Mouse (Mus musculus): ENCODE measurements around the gene Heatr5a. TPM values are rescaled to one million over a fixed set of nuclear protein-coding genes. Genes with fewer than 3 reads are reported as not detected.

The Heatr5a gene
- total and polyA plus RNA-seq, 3 experiments: 20.6 to 23.6 (median 21.4) TPM

DNA sequence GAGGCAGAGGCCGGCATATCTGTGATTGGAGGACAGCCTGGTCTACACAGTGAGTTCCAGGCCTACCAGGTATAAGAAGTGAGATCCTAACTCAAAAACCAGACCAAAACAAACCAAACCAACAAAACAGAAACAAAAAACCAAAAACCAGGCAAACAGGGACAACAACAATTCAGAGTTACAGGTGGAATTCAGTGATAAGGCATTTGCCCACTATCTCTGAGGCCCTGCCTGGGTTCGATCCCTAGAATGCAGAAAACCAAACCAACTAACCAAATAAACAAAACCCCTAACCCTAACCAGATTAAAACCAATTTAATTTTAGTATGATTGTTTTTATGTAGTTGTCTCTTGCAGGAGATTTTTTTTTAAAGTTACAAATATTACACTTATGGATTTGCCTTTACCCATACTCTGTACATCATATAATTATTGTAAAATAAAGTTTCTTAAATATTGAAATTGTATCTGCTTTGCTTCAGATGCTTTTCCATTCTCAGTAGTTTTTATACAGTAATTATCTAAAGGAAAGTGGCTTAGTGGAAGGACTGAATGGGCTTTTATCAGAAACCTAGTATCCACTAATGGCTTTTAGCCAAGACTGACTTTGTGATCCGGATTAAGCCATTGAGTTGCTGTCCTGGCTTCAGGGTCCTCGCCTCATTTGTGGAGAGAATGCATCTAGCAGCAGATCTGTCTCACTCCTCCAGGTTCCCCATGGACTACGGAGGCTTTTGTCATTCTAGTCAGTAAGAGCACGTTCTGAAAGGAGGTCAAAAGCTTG lies 128.8 kb downstream of the Heatr5a start:
- Histone ChIP-seq H3K4me3 (no peak overlapping the region), H3K9ac (ENCODE audit: low read depth, low read length) (no peak overlapping the region), H3K79me2 (replicated peaks; ENCODE audit: control insufficient read depth, insufficient read depth, low read length) (no peaks in the 10 kb centered on the region), H3K27me3 (ENCODE audit: control insufficient read depth, insufficient read depth, low read length) (no peaks in the 10 kb centered on the region), H3K27ac (no peak overlapping the region), H3K4me1 (ENCODE audit: control insufficient read depth, insufficient read depth, low read length) (0 out of 2 replicates have a peak, but pooled peaks cover 1% of the 10 kb centered on the region), H3K36me3 (ENCODE audit: control insufficient read depth, insufficient read depth, low read length) (peaks cover 3% of the 10 kb centered on the region)
- WGBS: 59% methylated on average over 6 of the region's 6 CpGs
- intact Hi-C loops (cut with DNase I): no loop called here
- TF ChIP-seq EP300 (IDR thresholded peaks at IDR 0.05; ENCODE audit: insufficient read depth, low read depth, low read length) (no peak), CTCF (IDR thresholded peaks at IDR 0.05) (no peak)
- DNase-seq: no peak

DNA sequence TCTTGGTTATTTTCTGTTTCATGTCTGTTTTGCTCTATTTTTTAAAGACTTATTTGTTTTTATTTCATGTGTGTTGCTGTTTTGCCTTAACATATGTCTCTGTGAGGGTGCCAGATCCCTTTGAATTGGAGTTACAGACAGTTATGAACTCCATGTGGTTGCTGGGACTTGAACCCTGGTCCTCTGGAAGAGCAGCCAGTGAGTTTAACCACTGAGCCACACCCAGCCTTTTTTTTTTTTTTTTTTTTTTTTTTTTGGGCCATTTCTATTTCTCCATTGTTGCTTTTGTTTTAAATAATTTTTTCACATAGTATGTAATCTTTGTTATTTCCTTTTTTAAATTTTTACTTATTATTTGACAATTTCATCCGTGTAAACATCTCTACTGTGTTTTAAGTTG lies 131.3 kb downstream of the Heatr5a start:
- no peak overlapping the region for H3K4me3 ChIP-seq
- 0 out of 2 replicates have a peak, but pooled peaks cover 1% of the 10 kb centered on the region for H3K4me1 ChIP-seq (ENCODE audit: control insufficient read depth, insufficient read depth, low read length)
- intact Hi-C loops (cut with DNase I): no loop called here
- TF ChIP-seq POLR2A (IDR thresholded peaks at IDR 0.05; ENCODE audit: insufficient read depth, low read depth, low read length): no peak
- TF ChIP-seq CTCF (IDR thresholded peaks at IDR 0.05): no peak
- TF ChIP-seq EP300 (IDR thresholded peaks at IDR 0.05; ENCODE audit: insufficient read depth, low read depth, low read length): no peak
- no peak overlapping the region for H3K9ac ChIP-seq (ENCODE audit: low read depth, low read length)
- no peak overlapping the region for H3K27ac ChIP-seq
- H3K27me3 ChIP-seq (ENCODE audit: control insufficient read depth, insufficient read depth, low read length): no peaks in the 10 kb centered on the region
- WGBS: 89% methylated on average over 1 of the region's 1 CpGs
- H3K79me2 ChIP-seq (replicated peaks; ENCODE audit: control insufficient read depth, insufficient read depth, low read length): no peaks in the 10 kb centered on the region
- H3K36me3 ChIP-seq (ENCODE audit: control insufficient read depth, insufficient read depth, low read length): peaks cover 3% of the 10 kb centered on the region
- no peak for DNase-seq

GRCm38 (mm10) chr12:51835219-51835618 lies 135.9 kb downstream of the Heatr5a start:
- intact Hi-C loops (cut with DNase I): no loop called here
- Histone ChIP-seq H3K36me3 (ENCODE audit: control insufficient read depth, insufficient read depth, low read length) (peaks cover 3% of the 10 kb centered on the region), H3K79me2 (replicated peaks; ENCODE audit: control insufficient read depth, insufficient read depth, low read length) (no peaks in the 10 kb centered on the region), H3K27ac (no peak overlapping the region), H3K4me1 (ENCODE audit: control insufficient read depth, insufficient read depth, low read length) (no peaks in the 10 kb centered on the region), H3K9ac (ENCODE audit: low read depth, low read length) (no peak overlapping the region), H3K4me3 (no peak overlapping the region), H3K27me3 (ENCODE audit: control insufficient read depth, insufficient read depth, low read length) (no peaks in the 10 kb centered on the region)
- no peak for DNase-seq
- TF ChIP-seq POLR2A (IDR thresholded peaks at IDR 0.05; ENCODE audit: insufficient read depth, low read depth, low read length) (no peak), EP300 (IDR thresholded peaks at IDR 0.05; ENCODE audit: insufficient read depth, low read depth, low read length) (no peak), CTCF (IDR thresholded peaks at IDR 0.05) (no peak)
- 34% methylated on average over 3 of the region's 3 CpGs for WGBS

GRCm38 (mm10) chr12:51831931-51832330 lies 139.2 kb downstream of the Heatr5a start:
- Histone ChIP-seq H3K4me1 (ENCODE audit: control insufficient read depth, insufficient read depth, low read length) (peaks cover 3% of the 10 kb centered on the region; the same call in 1 of the 2 replicates), H3K4me3 (no peak overlapping the region), H3K36me3 (ENCODE audit: control insufficient read depth, insufficient read depth, low read length) (peaks cover 12% of the 10 kb centered on the region), H3K27me3 (ENCODE audit: control insufficient read depth, insufficient read depth, low read length) (no peaks in the 10 kb centered on the region), H3K9ac (ENCODE audit: low read depth, low read length) (no peak overlapping the region), H3K79me2 (replicated peaks; ENCODE audit: control insufficient read depth, insufficient read depth, low read length) (no peaks in the 10 kb centered on the region), H3K27ac (no peak overlapping the region)
- no peak for DNase-seq
- intact Hi-C loops (cut with DNase I): no loop called here
- WGBS: 92% methylated on average over 13 of the region's 13 CpGs
- TF ChIP-seq CTCF (IDR thresholded peaks at IDR 0.05): no peak
- no peak for TF ChIP-seq EP300 (IDR thresholded peaks at IDR 0.05; ENCODE audit: insufficient read depth, low read depth, low read length)
- no peak for TF ChIP-seq POLR2A (IDR thresholded peaks at IDR 0.05; ENCODE audit: insufficient read depth, low read depth, low read length)

DNA sequence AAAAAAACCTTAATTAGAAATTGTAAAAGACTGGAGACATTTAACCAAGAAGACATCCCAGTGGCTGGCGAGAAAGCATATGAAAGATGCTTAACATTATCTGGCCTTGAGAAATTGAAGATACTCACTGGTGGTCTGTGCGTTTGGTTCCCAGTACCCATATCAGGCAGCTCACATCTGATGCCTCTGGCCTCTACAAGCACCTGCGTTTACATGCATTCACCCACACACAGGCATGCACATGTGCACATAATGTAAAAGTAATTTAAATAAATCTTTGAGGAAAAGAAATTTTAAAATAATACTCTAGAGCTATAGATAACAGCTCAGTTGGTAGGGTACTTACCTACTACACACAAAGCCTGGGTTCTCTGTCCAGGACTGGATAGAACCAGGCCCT lies 139.8 kb downstream of the Heatr5a start:
- no peak for TF ChIP-seq CTCF (IDR thresholded peaks at IDR 0.05)
- no peak for TF ChIP-seq EP300 (IDR thresholded peaks at IDR 0.05; ENCODE audit: insufficient read depth, low read depth, low read length)
- TF ChIP-seq POLR2A (IDR thresholded peaks at IDR 0.05; ENCODE audit: insufficient read depth, low read depth, low read length): no peak
- DNase-seq: no peak
- no peak overlapping the region for H3K9ac ChIP-seq (ENCODE audit: low read depth, low read length)
- H3K27ac ChIP-seq: peak overlapping the region; percentile 95
- no peaks in the 10 kb centered on the region for H3K27me3 ChIP-seq (ENCODE audit: control insufficient read depth, insufficient read depth, low read length)
- no peak overlapping the region for H3K4me3 ChIP-seq
- WGBS: 97% methylated on average over 3 of the region's 3 CpGs
- intact Hi-C loops (cut with DNase I): no loop called here
- no peaks in the 10 kb centered on the region for H3K79me2 ChIP-seq (replicated peaks; ENCODE audit: control insufficient read depth, insufficient read depth, low read length)
- H3K4me1 ChIP-seq (ENCODE audit: control insufficient read depth, insufficient read depth, low read length): peaks cover 3% of the 10 kb centered on the region; the same call in 1 of the 2 replicates
- H3K36me3 ChIP-seq (ENCODE audit: control insufficient read depth, insufficient read depth, low read length): peaks cover 15% of the 10 kb centered on the region

DNA sequence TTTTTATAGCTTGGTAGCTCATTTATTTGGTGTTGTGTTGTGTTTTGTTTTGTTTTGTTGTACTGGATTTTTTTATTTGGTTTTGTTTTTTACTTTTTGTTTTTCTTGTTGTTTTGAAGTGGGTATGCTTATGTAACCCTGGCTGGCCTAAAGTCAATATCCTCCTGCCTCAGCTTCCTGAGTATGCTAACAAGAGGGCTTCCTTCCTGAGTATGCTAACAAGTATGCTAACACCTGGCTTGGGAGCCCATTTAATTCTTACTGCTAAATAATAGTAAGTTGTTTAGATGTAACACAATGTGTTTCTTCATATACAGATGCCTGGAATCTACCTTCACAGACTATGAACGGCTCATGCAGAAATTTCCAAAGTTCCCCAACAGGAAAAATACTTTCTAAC lies 140.4 kb downstream of the Heatr5a start:
- WGBS: 50% methylated on average over 1 of the region's 1 CpGs
- H3K27me3 ChIP-seq (ENCODE audit: control insufficient read depth, insufficient read depth, low read length): no peaks in the 10 kb centered on the region
- DNase-seq: no peak
- H3K9ac ChIP-seq (ENCODE audit: low read depth, low read length): no peak overlapping the region
- H3K4me1 ChIP-seq (ENCODE audit: control insufficient read depth, insufficient read depth, low read length): peaks cover 4% of the 10 kb centered on the region; the same call in 1 of the 2 replicates
- TF ChIP-seq CTCF (IDR thresholded peaks at IDR 0.05): no peak
- no peak for TF ChIP-seq POLR2A (IDR thresholded peaks at IDR 0.05; ENCODE audit: insufficient read depth, low read depth, low read length)
- no peak for TF ChIP-seq EP300 (IDR thresholded peaks at IDR 0.05; ENCODE audit: insufficient read depth, low read depth, low read length)
- intact Hi-C loops (cut with DNase I): no loop called here
- peaks cover 18% of the 10 kb centered on the region for H3K36me3 ChIP-seq (ENCODE audit: control insufficient read depth, insufficient read depth, low read length)
- no peaks in the 10 kb centered on the region for H3K79me2 ChIP-seq (replicated peaks; ENCODE audit: control insufficient read depth, insufficient read depth, low read length)
- H3K4me3 ChIP-seq: peak overlapping the region; percentile 78
- peak overlapping the region; percentile 95 for H3K27ac ChIP-seq
